Mouse (Mus musculus) hindbrain, embryonic 16.5 days (tissue): ENCODE data around the gene Il1r2. TPM values are rescaled to one million over a fixed set of nuclear protein-coding genes. Genes with fewer than 3 reads are reported as not detected.

Experiments used
- ATAC-seq: fragments of 200-750 bp; cut with Nextera tagmentation; 2 replicates; pipeline ENCODE4 v1.8.0; 2017; ENCODE audit warnings: moderate TSS enrichment, moderate library complexity
- H3K27ac ChIP-seq: fragments of 300-500 bp; sonication (generic); 2 replicates; pipeline ENCODE4 v1.5.1; 2014; ENCODE audit warnings: low read depth, mild to moderate bottlenecking, control low read depth, low read length, moderate library complexity
- H3K27me3 ChIP-seq: fragments of 300-500 bp; sonication (generic); replicated peaks from 2 replicates; pipeline ENCODE4 v1.6.1; 2014; ENCODE audit warnings: low read length; ENCODE audit not compliant: control insufficient read depth, insufficient read depth
- H3K36me3 ChIP-seq: fragments of 300-500 bp; sonication (generic); 2 replicates; pipeline ENCODE4 v1.6.1; 2014; ENCODE audit warnings: mild to moderate bottlenecking, low read length, moderate library complexity, mixed read lengths; ENCODE audit not compliant: control insufficient read depth, insufficient read depth
- H3K4me1 ChIP-seq: fragments of 300-500 bp; sonication (generic); 2 replicates; pipeline ENCODE4 v1.6.1; 2014; ENCODE audit warnings: low read depth, low read length; ENCODE audit not compliant: control insufficient read depth, insufficient read depth
- H3K4me2 ChIP-seq: fragments of 300-500 bp; sonication (generic); 2 replicates; pipeline ENCODE4 v1.6.1; 2014; ENCODE audit warnings: mild to moderate bottlenecking, low read length, control low read depth, moderate library complexity
- H3K4me3 ChIP-seq: fragments of 300-500 bp; sonication (generic); 2 replicates; pipeline ENCODE4 v1.5.1; 2014; ENCODE audit warnings: mild to moderate bottlenecking, low read length, control low read depth, moderate library complexity
- H3K9ac ChIP-seq: fragments of 300-500 bp; sonication (generic); 2 replicates; pipeline ENCODE4 v1.6.1; 2014; ENCODE audit warnings: low read depth, mild to moderate bottlenecking, control low read depth, low read length, moderate library complexity
- H3K9me3 ChIP-seq: fragments of 300-500 bp; sonication (generic); 2 replicates; pipeline ENCODE4 v1.6.1; 2014; ENCODE audit warnings: mild to moderate bottlenecking, low read length, moderate library complexity; ENCODE audit not compliant: control insufficient read depth
- WGBS: fragments of 180-500 bp; shearing (Covaris S2); extraction: QIAGEN DNeasy Blood & Tissue Kit; methylation state at CpG from one replicate; pipeline ENCODE4 v1.1.7; 2014; 5-methylcytosine and 5-hydroxymethylcytosine counted together
- polyA plus RNA-seq: library from polyadenylated mRNA; unstranded; fragments of >200 nt; fragmentation: Nextera tagmentation; extraction: Ambion mirVana; gene quantifications from 2 replicates; pipeline ENCODE4 v1.2.1, GENCODE M21; 2015

The Il1r2 gene
- polyA plus RNA-seq, 1 experiment from 2014 or later: 1.2 TPM

DNA sequence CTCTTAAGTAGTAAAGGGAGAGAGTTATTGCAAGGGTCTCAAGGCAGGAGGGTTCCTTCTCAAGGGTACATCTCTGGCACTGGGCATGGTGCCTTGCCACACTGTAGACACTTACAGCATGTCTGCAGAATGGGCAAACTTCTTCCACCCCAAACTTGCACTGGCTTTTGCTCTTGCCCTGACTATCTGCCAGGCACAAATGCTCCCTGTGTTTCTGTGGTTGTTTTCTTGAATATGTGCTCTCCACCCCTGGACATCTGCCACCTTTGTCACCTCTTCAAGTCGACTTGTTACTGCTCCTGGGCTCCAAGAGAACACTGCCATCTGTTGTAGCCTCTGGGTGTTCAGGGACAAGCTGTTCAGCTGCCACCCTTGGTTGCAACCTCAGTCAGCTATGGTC, 57.8 kb downstream of the Il1r2 start:
- no peak overlapping the region for H3K27ac ChIP-seq
- 60% methylated on average over 1 of the region's 1 CpGs for WGBS
- no peak for ATAC-seq

DNA sequence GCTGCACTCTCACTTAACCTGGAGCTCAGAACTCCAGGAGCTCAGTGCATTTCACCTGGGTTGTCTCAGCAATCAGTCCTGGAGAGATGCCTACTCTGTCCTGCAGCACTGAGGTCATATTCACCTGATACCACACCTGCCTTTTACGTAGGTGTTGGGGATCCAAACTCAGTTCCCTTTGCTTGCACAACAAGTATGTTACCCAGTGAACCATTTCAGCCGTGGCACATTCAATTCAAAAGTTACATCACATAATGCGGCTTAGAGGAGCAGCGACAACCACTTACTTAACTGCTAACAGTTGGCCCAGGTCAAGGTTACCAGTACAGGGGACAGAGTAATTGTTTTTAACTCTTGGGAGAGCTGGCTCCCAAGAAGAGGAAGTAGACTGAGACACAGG, 58.8 kb downstream of the Il1r2 start:
- no peaks in the 10 kb centered on the region for H3K9me3 ChIP-seq
- 87% methylated on average over 4 of the region's 4 CpGs for WGBS

More for the DNA sequence above, 57.8 kb downstream of the Il1r2 start:
- no peak overlapping the region for H3K9ac ChIP-seq
- no peaks in the 10 kb centered on the region for H3K27me3 ChIP-seq
- no peak overlapping the region for H3K4me3 ChIP-seq
- H3K9me3 ChIP-seq: no peaks in the 10 kb centered on the region
- no peaks in the 10 kb centered on the region for H3K4me1 ChIP-seq
- H3K36me3 ChIP-seq: no peaks in the 10 kb centered on the region
- H3K4me2 ChIP-seq: no peak overlapping the region

DNA sequence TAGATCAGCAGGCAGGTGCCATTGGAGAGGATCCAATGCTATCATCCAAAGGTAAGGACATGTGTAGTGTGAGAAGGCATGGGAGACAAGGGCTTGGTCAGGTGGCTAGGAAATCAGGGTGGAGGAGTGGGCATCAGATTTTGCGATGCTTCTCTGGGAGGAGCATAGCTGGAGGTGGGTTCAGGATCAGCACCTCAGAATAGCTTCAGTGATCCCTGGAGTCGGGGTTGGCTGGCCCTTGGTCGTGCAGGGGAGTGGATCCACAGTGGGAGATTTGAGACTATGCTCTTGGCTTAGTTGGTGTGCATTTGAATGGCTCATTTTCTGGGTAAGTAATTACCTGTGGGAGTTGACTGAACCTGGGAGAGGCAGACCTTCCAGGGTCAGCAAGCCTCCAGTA, 59.7 kb downstream of the Il1r2 start:
- Histone ChIP-seq H3K4me3 (no peak overlapping the region), H3K27ac (no peak overlapping the region), H3K9ac (no peak overlapping the region), H3K27me3 (no peaks in the 10 kb centered on the region), H3K9me3 (no peaks in the 10 kb centered on the region), H3K36me3 (no peaks in the 10 kb centered on the region), H3K4me2 (no peak overlapping the region), H3K4me1 (no peaks in the 10 kb centered on the region)
- no peak for ATAC-seq
- 79% methylated on average over 3 of the region's 3 CpGs for WGBS

More for the DNA sequence above, 58.8 kb downstream of the Il1r2 start:
- ATAC-seq: no peak
- Histone ChIP-seq H3K4me2 (no peak overlapping the region), H3K36me3 (no peaks in the 10 kb centered on the region), H3K27ac (no peak overlapping the region), H3K9ac (no peak overlapping the region), H3K4me3 (no peak overlapping the region), H3K27me3 (no peaks in the 10 kb centered on the region), H3K4me1 (no peaks in the 10 kb centered on the region)

DNA sequence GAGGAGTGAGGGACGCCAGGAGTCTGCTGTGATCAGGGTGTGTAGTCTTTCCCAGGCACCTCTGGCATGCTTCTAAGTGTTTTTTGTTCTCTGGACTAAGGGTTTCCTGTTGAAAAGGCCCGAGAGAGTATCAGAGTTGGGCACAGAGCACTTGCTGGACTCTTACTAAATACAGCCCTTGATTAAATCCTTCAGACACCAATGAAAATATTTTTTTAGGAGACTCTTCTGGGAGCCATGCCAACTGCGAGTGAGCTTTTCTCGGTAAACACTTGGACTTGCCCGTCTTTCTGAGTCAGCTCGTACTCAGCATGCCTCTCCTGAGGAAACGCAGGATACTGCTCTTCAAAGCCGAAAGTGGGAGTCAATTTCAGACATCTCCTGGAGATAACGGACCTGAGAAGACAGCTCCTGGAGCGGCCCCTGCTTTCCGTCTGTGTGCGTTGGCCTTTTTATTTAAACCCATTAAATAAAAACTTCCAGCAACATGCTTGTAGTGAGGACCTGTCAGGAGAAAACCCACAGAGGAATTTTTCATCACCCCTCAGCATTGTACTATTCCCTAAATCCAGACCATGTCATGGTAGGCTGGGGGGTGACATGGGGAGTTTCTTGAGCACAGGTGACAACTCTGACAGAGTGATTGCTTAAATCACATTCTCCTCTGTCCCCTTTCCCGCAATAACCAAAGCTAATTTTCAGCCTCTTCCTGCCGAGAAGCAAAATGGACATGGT, 66.1 kb downstream of the Il1r2 start:
- Histone ChIP-seq H3K27ac (no peak overlapping the region), H3K9me3 (no peaks in the 10 kb centered on the region), H3K27me3 (no peaks in the 10 kb centered on the region), H3K36me3 (no peaks in the 10 kb centered on the region), H3K4me1 (no peaks in the 10 kb centered on the region), H3K9ac (no peak overlapping the region), H3K4me3 (no peak overlapping the region), H3K4me2 (no peak overlapping the region)
- ATAC-seq: no peak
- WGBS: 68% methylated on average over 14 of the region's 14 CpGs

DNA sequence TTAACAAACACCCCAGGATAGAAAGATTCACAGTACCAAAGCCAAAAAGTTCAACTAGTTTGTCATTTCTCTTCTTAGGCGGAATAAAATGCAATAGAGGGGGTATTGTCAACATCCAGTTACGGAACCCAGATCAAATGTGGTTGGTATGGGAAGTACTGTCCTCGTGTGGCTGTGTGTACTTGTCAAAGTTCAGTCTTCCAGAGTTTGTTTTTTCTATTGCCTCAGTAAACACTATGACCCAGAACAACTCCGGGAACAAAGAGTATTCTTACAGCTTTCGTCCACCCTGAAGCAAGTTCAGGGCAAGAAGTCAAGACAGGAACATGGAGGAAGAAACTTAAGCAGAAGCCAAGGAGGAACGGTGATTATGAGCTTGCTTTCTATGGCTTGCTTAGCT, 82.2 kb downstream of the Il1r2 start:
- Histone ChIP-seq H3K4me2 (no peak overlapping the region), H3K27me3 (no peaks in the 10 kb centered on the region), H3K36me3 (no peaks in the 10 kb centered on the region), H3K27ac (no peak overlapping the region), H3K4me1 (no peaks in the 10 kb centered on the region), H3K4me3 (no peak overlapping the region), H3K9ac (no peak overlapping the region), H3K9me3 (no peaks in the 10 kb centered on the region)
- ATAC-seq: no peak
- 84% methylated on average over 6 of the region's 6 CpGs for WGBS

DNA sequence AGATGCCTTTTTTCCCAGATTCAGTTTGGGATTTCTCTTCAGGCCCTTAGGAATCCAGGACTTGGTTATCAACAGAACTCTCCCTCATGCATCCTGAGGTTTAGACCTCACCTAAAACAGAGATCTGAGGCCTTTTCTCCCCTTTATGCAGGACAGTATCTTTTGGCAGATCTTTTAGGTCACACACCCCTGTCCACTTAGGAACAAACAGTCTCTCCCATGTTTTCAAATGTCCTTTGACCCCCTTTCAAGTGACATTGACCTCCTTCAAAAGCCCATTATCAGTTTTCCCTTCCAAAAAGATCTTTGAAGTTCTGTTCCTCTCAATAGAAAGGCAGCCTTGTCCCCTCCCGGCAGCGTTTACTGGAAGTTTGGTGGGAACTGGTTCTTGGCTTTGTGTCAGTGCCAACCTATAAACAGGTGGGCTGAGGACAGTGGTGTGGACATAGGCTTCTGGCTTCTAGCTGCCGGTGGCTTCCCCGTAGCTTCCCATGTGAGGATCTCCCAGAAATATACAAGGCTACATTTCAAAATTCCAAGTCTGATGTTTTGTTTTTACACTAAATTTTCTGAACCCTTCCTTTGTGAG, 89.5 kb downstream of the Il1r2 start:
- Histone ChIP-seq H3K4me3 (no peak overlapping the region), H3K27me3 (no peaks in the 10 kb centered on the region), H3K4me2 (no peak overlapping the region), H3K27ac (no peak overlapping the region), H3K9ac (no peak overlapping the region), H3K4me1 (no peaks in the 10 kb centered on the region), H3K9me3 (no peaks in the 10 kb centered on the region), H3K36me3 (no peaks in the 10 kb centered on the region)
- WGBS: 90% methylated on average over 4 of the region's 4 CpGs
- no peak for ATAC-seq

DNA sequence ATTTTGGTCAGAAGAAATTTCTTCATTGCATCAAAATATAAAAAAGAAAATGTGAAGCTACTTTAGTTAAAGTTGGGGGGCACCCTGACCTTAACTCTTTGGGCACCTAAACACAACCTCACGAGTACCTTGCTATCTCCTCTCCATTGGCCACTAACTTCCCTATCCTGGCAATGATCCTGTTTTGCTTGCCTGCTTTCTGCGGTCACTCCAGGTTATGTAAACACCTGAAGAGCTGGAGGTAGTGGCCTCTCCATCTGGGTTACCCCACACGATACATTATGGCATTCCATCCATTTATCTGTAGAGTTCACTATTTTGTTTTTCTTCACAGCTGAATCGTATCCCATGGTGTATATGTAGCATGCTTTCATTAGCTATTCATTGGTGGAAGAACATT, 90.5 kb downstream of the Il1r2 start:
- H3K4me1 ChIP-seq: no peaks in the 10 kb centered on the region
- H3K9me3 ChIP-seq: no peaks in the 10 kb centered on the region
- no peak overlapping the region for H3K4me2 ChIP-seq
- no peaks in the 10 kb centered on the region for H3K27me3 ChIP-seq
- 94% methylated on average over 4 of the region's 4 CpGs for WGBS
- no peak overlapping the region for H3K9ac ChIP-seq
- no peak for ATAC-seq
- no peak overlapping the region for H3K4me3 ChIP-seq
- H3K36me3 ChIP-seq: no peaks in the 10 kb centered on the region
- no peak overlapping the region for H3K27ac ChIP-seq

DNA sequence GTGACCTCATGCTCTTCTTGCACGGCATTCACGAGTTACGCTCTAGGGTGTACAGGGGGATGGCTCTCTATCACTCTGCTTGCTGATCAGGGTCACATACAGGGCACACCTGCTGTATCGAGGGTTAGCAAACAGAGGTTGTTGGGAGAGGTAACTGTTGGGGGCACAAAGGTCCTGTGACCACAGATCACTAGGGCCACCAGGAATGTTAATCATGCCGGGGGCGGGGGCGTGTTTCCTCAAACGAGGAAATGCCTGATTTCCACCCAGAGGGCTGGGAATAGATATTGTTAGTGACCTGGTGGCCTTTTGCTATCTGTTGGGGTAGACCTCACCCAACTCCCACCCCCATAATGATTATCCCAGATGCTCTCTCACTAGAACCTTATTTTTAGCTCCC, 93.7 kb downstream of the Il1r2 start:
- ATAC-seq: no peak
- Histone ChIP-seq H3K4me3 (no peak overlapping the region), H3K4me1 (no peaks in the 10 kb centered on the region), H3K27ac (no peak overlapping the region), H3K9ac (no peak overlapping the region), H3K36me3 (no peaks in the 10 kb centered on the region), H3K9me3 (no peaks in the 10 kb centered on the region), H3K27me3 (no peaks in the 10 kb centered on the region), H3K4me2 (no peak overlapping the region)
- WGBS: 94% methylated on average over 8 of the region's 8 CpGs

DNA sequence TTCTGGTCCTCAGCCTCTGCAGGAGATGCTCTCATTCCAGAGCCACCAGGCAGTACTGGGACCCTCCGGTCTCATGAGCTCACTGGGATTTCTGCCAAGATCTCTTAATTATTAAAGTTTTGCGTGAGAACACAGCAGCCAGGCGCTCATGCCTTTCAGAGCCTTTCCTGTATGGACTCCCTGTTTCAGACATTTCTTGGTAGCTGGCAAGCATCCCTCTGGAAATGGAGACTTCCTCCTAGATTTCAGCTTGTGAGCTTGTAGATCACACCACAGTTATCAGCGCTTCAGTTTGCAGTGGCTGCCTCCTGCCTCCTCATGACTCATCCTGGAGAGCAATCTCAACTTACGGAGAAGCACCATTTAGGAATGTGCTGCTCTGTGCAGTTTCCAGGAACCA, 98.0 kb downstream of the Il1r2 start:
- 64% methylated on average over 5 of the region's 5 CpGs for WGBS
- no peak overlapping the region for H3K9ac ChIP-seq

More for the DNA sequence above, 98.0 kb downstream of the Il1r2 start:
- H3K9me3 ChIP-seq: no peaks in the 10 kb centered on the region
- no peak; the same call in 1 of the 2 replicates for ATAC-seq
- H3K4me2 ChIP-seq: no peak overlapping the region
- no peak overlapping the region for H3K27ac ChIP-seq
- no peaks in the 10 kb centered on the region for H3K36me3 ChIP-seq
- H3K27me3 ChIP-seq: no peaks in the 10 kb centered on the region
- H3K4me3 ChIP-seq: no peak overlapping the region
- no peaks in the 10 kb centered on the region for H3K4me1 ChIP-seq
